Mouse (Mus musculus): ENCODE data around the gene Fam43b. TPM values are rescaled to one million over a fixed set of nuclear protein-coding genes. Genes with fewer than 3 reads are reported as not detected.
A peak's percentile ranks its signal among the peaks of the same experiment; 100 is the strongest.

Fam43b gene
- polyA plus RNA-seq, 1 experiment = not detected

- no peak overlapping the region for H3K4me3 ChIP-seq (ENCODE audit: insufficient read depth, poor library complexity, severe bottlenecking)
- peaks cover 13% of the 10 kb centered on the region for H3K27me3 ChIP-seq (ENCODE audit: control insufficient read depth, insufficient read depth, insufficient read length)
- H3K79me3 ChIP-seq (ENCODE audit: low read depth) = no peaks in the 10 kb centered on the region
- H3K36me3 ChIP-seq (ENCODE audit: control insufficient read depth, insufficient read depth) = no peaks in the 10 kb centered on the region
- H3K79me2 ChIP-seq (ENCODE audit: control insufficient read depth, insufficient read depth) = no peaks in the 10 kb centered on the region
- TF ChIP-seq FOSL1 (IDR thresholded peaks at IDR 0.05; ENCODE audit: insufficient read depth, low read length, poor library complexity, severe bottlenecking) (no peak), CEBPB (IDR thresholded peaks at IDR 0.05; ENCODE audit: low read depth) (no peak), MYOG (IDR thresholded peaks at IDR 0.05; ENCODE audit: control insufficient read depth, extremely low read depth, insufficient read length) (no peak), MAX (IDR thresholded peaks at IDR 0.05) (no peak), CTCF (IDR thresholded peaks at IDR 0.05; ENCODE audit: control insufficient read depth, insufficient read depth, insufficient read length) (peak; percentile 8), USF1 (IDR thresholded peaks at IDR 0.05; ENCODE audit: low read depth) (peak; percentile 32)
- H3ac ChIP-seq (ENCODE audit: control insufficient read depth, insufficient read length, low read depth) = no peak overlapping the region
These were observed 8.5 kb upstream of the Fam43b start for GRCm38 (mm10) chr4:138404806-138405205.

GRCm38 (mm10) chr4:138396711-138397110 lies 383 bp upstream of the Fam43b start:
- Histone ChIP-seq H3K36me3 (ENCODE audit: control insufficient read depth, insufficient read depth) (no peaks in the 10 kb centered on the region), H3K27me3 (ENCODE audit: control insufficient read depth, insufficient read depth, insufficient read length) (peaks cover 46% of the 10 kb centered on the region), H3ac (ENCODE audit: control insufficient read depth, insufficient read length, low read depth) (no peak overlapping the region), H3K79me2 (ENCODE audit: control insufficient read depth, insufficient read depth) (no peaks in the 10 kb centered on the region), H3K79me3 (ENCODE audit: low read depth) (no peaks in the 10 kb centered on the region), H3K4me3 (ENCODE audit: insufficient read depth, poor library complexity, severe bottlenecking) (no peak overlapping the region)
- no peak for TF ChIP-seq CTCF (IDR thresholded peaks at IDR 0.05; ENCODE audit: control insufficient read depth, insufficient read depth, insufficient read length)
- no peak for TF ChIP-seq FOSL1 (IDR thresholded peaks at IDR 0.05; ENCODE audit: insufficient read depth, low read length, poor library complexity, severe bottlenecking)

GRCm38 (mm10) chr4:138395087-138395970 lies 999 bp downstream of the Fam43b start:
- TF ChIP-seq MYOG (IDR thresholded peaks at IDR 0.05; ENCODE audit: control insufficient read depth, extremely low read depth, insufficient read length) (no peak), CTCF (IDR thresholded peaks at IDR 0.05; ENCODE audit: control insufficient read depth, insufficient read depth, insufficient read length) (no peak), MYOD1 (IDR thresholded peaks at IDR 0.05; ENCODE audit: control insufficient read depth, insufficient read length, low read depth) (no peak), CEBPB (IDR thresholded peaks at IDR 0.05; ENCODE audit: low read depth) (no peak), FOSL1 (IDR thresholded peaks at IDR 0.05; ENCODE audit: insufficient read depth, low read length, poor library complexity, severe bottlenecking) (no peak), USF1 (IDR thresholded peaks at IDR 0.05; ENCODE audit: low read depth) (no peak), MAX (IDR thresholded peaks at IDR 0.05) (no peak)
- no peak overlapping the region for H3K4me3 ChIP-seq (ENCODE audit: insufficient read depth, poor library complexity, severe bottlenecking)
- no peaks in the 10 kb centered on the region for H3K79me3 ChIP-seq (ENCODE audit: low read depth)
- no peaks in the 10 kb centered on the region for H3K36me3 ChIP-seq (ENCODE audit: control insufficient read depth, insufficient read depth)
- H3K79me2 ChIP-seq (ENCODE audit: control insufficient read depth, insufficient read depth) = no peaks in the 10 kb centered on the region
- peaks cover 53% of the 10 kb centered on the region for H3K27me3 ChIP-seq (ENCODE audit: control insufficient read depth, insufficient read depth, insufficient read length)
- peak overlapping the region; percentile 10 for H3ac ChIP-seq (ENCODE audit: control insufficient read depth, insufficient read length, low read depth)

- no peaks in the 10 kb centered on the region for H3K36me3 ChIP-seq (ENCODE audit: control insufficient read depth, insufficient read depth)
- H3K4me3 ChIP-seq (ENCODE audit: insufficient read depth, poor library complexity, severe bottlenecking) = no peak overlapping the region
- TF ChIP-seq MAX (IDR thresholded peaks at IDR 0.05) = no peak
These were observed 2.6 kb downstream of the Fam43b start for GRCm38 (mm10) chr4:138393703-138394102.

GRCm38 (mm10) chr4:138383789-138384188 lies 12.5 kb downstream of the Fam43b start:
- Histone ChIP-seq H3K79me2 (ENCODE audit: control insufficient read depth, insufficient read depth) (no peaks in the 10 kb centered on the region), H3K79me3 (ENCODE audit: low read depth) (no peaks in the 10 kb centered on the region), H3K27me3 (ENCODE audit: control insufficient read depth, insufficient read depth, insufficient read length) (peaks cover 28% of the 10 kb centered on the region), H3ac (ENCODE audit: control insufficient read depth, insufficient read length, low read depth) (no peak overlapping the region), H3K36me3 (ENCODE audit: control insufficient read depth, insufficient read depth) (no peaks in the 10 kb centered on the region), H3K4me3 (ENCODE audit: insufficient read depth, poor library complexity, severe bottlenecking) (no peak overlapping the region)
- TF ChIP-seq MAX (IDR thresholded peaks at IDR 0.05) (no peak), CEBPB (IDR thresholded peaks at IDR 0.05; ENCODE audit: low read depth) (no peak), CTCF (IDR thresholded peaks at IDR 0.05; ENCODE audit: control insufficient read depth, insufficient read depth, insufficient read length) (no peak), USF1 (IDR thresholded peaks at IDR 0.05; ENCODE audit: low read depth) (no peak), FOSL1 (IDR thresholded peaks at IDR 0.05; ENCODE audit: insufficient read depth, low read length, poor library complexity, severe bottlenecking) (no peak), MYOD1 (IDR thresholded peaks at IDR 0.05; ENCODE audit: control insufficient read depth, insufficient read length, low read depth) (no peak), MYOG (IDR thresholded peaks at IDR 0.05; ENCODE audit: control insufficient read depth, extremely low read depth, insufficient read length) (no peak)

More at GRCm38 (mm10) chr4:138393703-138394102, 2.6 kb downstream of the Fam43b start:
- Histone ChIP-seq H3ac (ENCODE audit: control insufficient read depth, insufficient read length, low read depth) (no peak overlapping the region), H3K79me3 (ENCODE audit: low read depth) (no peaks in the 10 kb centered on the region), H3K27me3 (ENCODE audit: control insufficient read depth, insufficient read depth, insufficient read length) (peaks cover 54% of the 10 kb centered on the region), H3K79me2 (ENCODE audit: control insufficient read depth, insufficient read depth) (no peaks in the 10 kb centered on the region)

GRCm38 (mm10) chr4:138382462-138382861 lies 13.9 kb downstream of the Fam43b start:
- Histone ChIP-seq H3K79me2 (ENCODE audit: control insufficient read depth, insufficient read depth) (no peaks in the 10 kb centered on the region), H3K79me3 (ENCODE audit: low read depth) (no peaks in the 10 kb centered on the region), H3K27me3 (ENCODE audit: control insufficient read depth, insufficient read depth, insufficient read length) (peaks cover 28% of the 10 kb centered on the region), H3ac (ENCODE audit: control insufficient read depth, insufficient read length, low read depth) (no peak overlapping the region), H3K4me3 (ENCODE audit: insufficient read depth, poor library complexity, severe bottlenecking) (no peak overlapping the region), H3K36me3 (ENCODE audit: control insufficient read depth, insufficient read depth) (no peaks in the 10 kb centered on the region)
- TF ChIP-seq MYOG (IDR thresholded peaks at IDR 0.05; ENCODE audit: control insufficient read depth, extremely low read depth, insufficient read length) (no peak), MYOD1 (IDR thresholded peaks at IDR 0.05; ENCODE audit: control insufficient read depth, insufficient read length, low read depth) (no peak), FOSL1 (IDR thresholded peaks at IDR 0.05; ENCODE audit: insufficient read depth, low read length, poor library complexity, severe bottlenecking) (no peak), CEBPB (IDR thresholded peaks at IDR 0.05; ENCODE audit: low read depth) (no peak), MAX (IDR thresholded peaks at IDR 0.05) (no peak), USF1 (IDR thresholded peaks at IDR 0.05; ENCODE audit: low read depth) (no peak), CTCF (IDR thresholded peaks at IDR 0.05; ENCODE audit: control insufficient read depth, insufficient read depth, insufficient read length) (no peak)

Data from C2C12 (cell line).